Mouse (Mus musculus): ENCODE measurements around the gene Efcab9. TPM values are rescaled to one million over a fixed set of nuclear protein-coding genes. Genes with fewer than 3 reads are reported as not detected.

Efcab9 gene
- polyA plus RNA-seq, 1 experiment from 2014 or later = not detected

GRCm38 (mm10) chr11:32554141-32555091, 22.5 kb upstream of the Efcab9 start:
- no peaks in the 10 kb centered on the region for H3K27me3 ChIP-seq (replicated peaks)
- no peaks in the 10 kb centered on the region for H3K9me3 ChIP-seq (replicated peaks)
- H3K27ac ChIP-seq (replicated peaks) = no peak overlapping the region
- ATAC-seq (ENCODE audit: low FRiP score) = no peak
- H3K4me3 ChIP-seq (replicated peaks) = no peak overlapping the region
- H3K4me2 ChIP-seq = no peak overlapping the region
- H3K4me1 ChIP-seq = peaks cover 31% of the 10 kb centered on the region
- H3K36me3 ChIP-seq = no peaks in the 10 kb centered on the region
- WGBS = 90% methylated on average over 14 of the region's 14 CpGs
- no peak overlapping the region for H3K9ac ChIP-seq (replicated peaks)

- Histone ChIP-seq H3K4me1 (peaks cover 35% of the 10 kb centered on the region), H3K36me3 (no peaks in the 10 kb centered on the region), H3K4me2 (no peak overlapping the region), H3K9me3 (replicated peaks) (no peaks in the 10 kb centered on the region), H3K4me3 (replicated peaks) (no peak overlapping the region), H3K27me3 (replicated peaks) (no peaks in the 10 kb centered on the region), H3K9ac (replicated peaks) (no peak overlapping the region), H3K27ac (replicated peaks) (no peak overlapping the region)
- no peak for ATAC-seq (ENCODE audit: low FRiP score)
- 84% methylated on average over 14 of the region's 14 CpGs for WGBS
Measured at GRCm38 (mm10) chr11:32553311-32554140, 21.6 kb upstream of the Efcab9 start.

GRCm38 (mm10) chr11:32552401-32553090, 20.7 kb upstream of the Efcab9 start:
- Histone ChIP-seq H3K4me3 (replicated peaks) (no peak overlapping the region), H3K27me3 (replicated peaks) (no peaks in the 10 kb centered on the region), H3K9ac (replicated peaks) (no peak overlapping the region), H3K9me3 (replicated peaks) (no peaks in the 10 kb centered on the region), H3K36me3 (no peaks in the 10 kb centered on the region), H3K27ac (replicated peaks) (no peak overlapping the region), H3K4me1 (peaks cover 38% of the 10 kb centered on the region), H3K4me2 (no peak overlapping the region)
- peak; percentile 13; the same call in 1 of the 2 replicates for ATAC-seq (ENCODE audit: low FRiP score)
- WGBS = 70% methylated on average over 13 of the region's 13 CpGs

GRCm38 (mm10) chr11:32551579-32552297, 19.9 kb upstream of the Efcab9 start:
- no peak overlapping the region for H3K9ac ChIP-seq (replicated peaks)
- 57% methylated on average over 12 of the region's 12 CpGs for WGBS
- no peaks in the 10 kb centered on the region for H3K27me3 ChIP-seq (replicated peaks)
- H3K4me2 ChIP-seq = no peak overlapping the region
- ATAC-seq (ENCODE audit: low FRiP score) = peak; percentile 73
- H3K4me3 ChIP-seq (replicated peaks) = no peak overlapping the region
- no peaks in the 10 kb centered on the region for H3K9me3 ChIP-seq (replicated peaks)
- peaks cover 38% of the 10 kb centered on the region for H3K4me1 ChIP-seq
- no peaks in the 10 kb centered on the region for H3K36me3 ChIP-seq
- H3K27ac ChIP-seq (replicated peaks) = no peak overlapping the region

- no peak overlapping the region for H3K4me2 ChIP-seq
- no peaks in the 10 kb centered on the region for H3K27me3 ChIP-seq (replicated peaks)
- no peak overlapping the region for H3K27ac ChIP-seq (replicated peaks)
- no peak overlapping the region for H3K9ac ChIP-seq (replicated peaks)
- H3K4me3 ChIP-seq (replicated peaks) = no peak overlapping the region
- H3K36me3 ChIP-seq = no peaks in the 10 kb centered on the region
- WGBS = 94% methylated on average over 4 of the region's 4 CpGs
- H3K4me1 ChIP-seq = peaks cover 38% of the 10 kb centered on the region
- no peaks in the 10 kb centered on the region for H3K9me3 ChIP-seq (replicated peaks)
- no peak for ATAC-seq (ENCODE audit: low FRiP score)
Measured at GRCm38 (mm10) chr11:32551056-32551455, 19.2 kb upstream of the Efcab9 start.

GRCm38 (mm10) chr11:32550102-32550501, 18.2 kb upstream of the Efcab9 start:
- ATAC-seq (ENCODE audit: low FRiP score) = no peak
- Histone ChIP-seq H3K9me3 (replicated peaks) (no peaks in the 10 kb centered on the region), H3K4me3 (replicated peaks) (no peak overlapping the region), H3K36me3 (no peaks in the 10 kb centered on the region), H3K27ac (replicated peaks) (no peak overlapping the region), H3K27me3 (replicated peaks) (no peaks in the 10 kb centered on the region), H3K4me1 (peaks cover 38% of the 10 kb centered on the region), H3K9ac (replicated peaks) (no peak overlapping the region), H3K4me2 (no peak overlapping the region)
- WGBS = 33% methylated on average over 4 of the region's 4 CpGs

- H3K9ac ChIP-seq (replicated peaks) = no peak overlapping the region
- no peak overlapping the region for H3K4me2 ChIP-seq
- ATAC-seq (ENCODE audit: low FRiP score) = no peak
- H3K27me3 ChIP-seq (replicated peaks) = no peaks in the 10 kb centered on the region
- H3K9me3 ChIP-seq (replicated peaks) = no peaks in the 10 kb centered on the region
- no peak overlapping the region for H3K4me3 ChIP-seq (replicated peaks)
- peaks cover 38% of the 10 kb centered on the region for H3K4me1 ChIP-seq
- H3K27ac ChIP-seq (replicated peaks) = no peak overlapping the region
- 50% methylated on average over 6 of the region's 6 CpGs for WGBS
- no peaks in the 10 kb centered on the region for H3K36me3 ChIP-seq
Measured at GRCm38 (mm10) chr11:32549236-32549635, 17.4 kb upstream of the Efcab9 start.

- Histone ChIP-seq H3K9ac (replicated peaks) (no peak overlapping the region), H3K9me3 (replicated peaks) (no peaks in the 10 kb centered on the region), H3K27ac (replicated peaks) (no peak overlapping the region), H3K4me1 (peaks cover 38% of the 10 kb centered on the region), H3K4me2 (no peak overlapping the region), H3K27me3 (replicated peaks) (no peaks in the 10 kb centered on the region), H3K36me3 (no peaks in the 10 kb centered on the region), H3K4me3 (replicated peaks) (no peak overlapping the region)
- WGBS = 89% methylated on average over 4 of the region's 4 CpGs
- ATAC-seq (ENCODE audit: low FRiP score) = no peak
Measured at GRCm38 (mm10) chr11:32548240-32548639, 16.4 kb upstream of the Efcab9 start.

GRCm38 (mm10) chr11:32547391-32547947, 15.6 kb upstream of the Efcab9 start:
- no peak overlapping the region for H3K4me3 ChIP-seq (replicated peaks)
- no peak for ATAC-seq (ENCODE audit: low FRiP score)
- H3K9me3 ChIP-seq (replicated peaks) = no peaks in the 10 kb centered on the region
- no peak overlapping the region for H3K9ac ChIP-seq (replicated peaks)
- H3K36me3 ChIP-seq = no peaks in the 10 kb centered on the region
- WGBS = 75% methylated on average over 10 of the region's 10 CpGs
- peaks cover 30% of the 10 kb centered on the region for H3K4me1 ChIP-seq
- no peak overlapping the region for H3K4me2 ChIP-seq
- no peak overlapping the region for H3K27ac ChIP-seq (replicated peaks)
- no peaks in the 10 kb centered on the region for H3K27me3 ChIP-seq (replicated peaks)

- no peaks in the 10 kb centered on the region for H3K27me3 ChIP-seq (replicated peaks)
- no peak overlapping the region for H3K4me2 ChIP-seq
- peaks cover 21% of the 10 kb centered on the region for H3K4me1 ChIP-seq
- no peak overlapping the region for H3K27ac ChIP-seq (replicated peaks)
- H3K9ac ChIP-seq (replicated peaks) = no peak overlapping the region
- WGBS = 75% methylated on average over 5 of the region's 5 CpGs
- no peaks in the 10 kb centered on the region for H3K36me3 ChIP-seq
- H3K4me3 ChIP-seq (replicated peaks) = no peak overlapping the region
- H3K9me3 ChIP-seq (replicated peaks) = no peaks in the 10 kb centered on the region
- no peak for ATAC-seq (ENCODE audit: low FRiP score)
Measured at GRCm38 (mm10) chr11:32546483-32546882, 14.6 kb upstream of the Efcab9 start.

GRCm38 (mm10) chr11:32545605-32546004, 13.7 kb upstream of the Efcab9 start:
- H3K9ac ChIP-seq (replicated peaks) = no peak overlapping the region
- ATAC-seq (ENCODE audit: low FRiP score) = no peak
- peaks cover 12% of the 10 kb centered on the region for H3K4me1 ChIP-seq
- H3K27ac ChIP-seq (replicated peaks) = no peak overlapping the region
- no peaks in the 10 kb centered on the region for H3K36me3 ChIP-seq
- H3K4me3 ChIP-seq (replicated peaks) = no peak overlapping the region
- no peaks in the 10 kb centered on the region for H3K9me3 ChIP-seq (replicated peaks)
- H3K4me2 ChIP-seq = no peak overlapping the region
- H3K27me3 ChIP-seq (replicated peaks) = no peaks in the 10 kb centered on the region
- WGBS = 56% methylated on average over 12 of the region's 12 CpGs

All from neural tube, embryonic 15.5 days (tissue).